Mouse (Mus musculus) retina, embryonic 14.5 days (tissue): ENCODE data around the gene Ercc1.
A peak's percentile ranks its signal among the peaks of the same experiment; 100 is the strongest.

Experiments used
- DNase-seq: peaks from one replicate; pipeline ENCODE4 v3.0.0-alpha.2; 2015; ENCODE audit warnings: low spot score

Gene Ercc1

GRCm38 (mm10) chr7:19309278-19309883 is 35.2 kb upstream of the Ercc1 start:
- DNase-seq, result no peak

GRCm38 (mm10) chr7:19309884-19310641 is 34.5 kb upstream of the Ercc1 start, which contains the start of gene Fosb:
Gene Fosb, minus strand, starts transcription at chr7:19310051.
- peak; percentile 99 for DNase-seq

GRCm38 (mm10) chr7:19311991-19312390 is 32.6 kb upstream of the Ercc1 start:
- DNase-seq, result no peak

DNA sequence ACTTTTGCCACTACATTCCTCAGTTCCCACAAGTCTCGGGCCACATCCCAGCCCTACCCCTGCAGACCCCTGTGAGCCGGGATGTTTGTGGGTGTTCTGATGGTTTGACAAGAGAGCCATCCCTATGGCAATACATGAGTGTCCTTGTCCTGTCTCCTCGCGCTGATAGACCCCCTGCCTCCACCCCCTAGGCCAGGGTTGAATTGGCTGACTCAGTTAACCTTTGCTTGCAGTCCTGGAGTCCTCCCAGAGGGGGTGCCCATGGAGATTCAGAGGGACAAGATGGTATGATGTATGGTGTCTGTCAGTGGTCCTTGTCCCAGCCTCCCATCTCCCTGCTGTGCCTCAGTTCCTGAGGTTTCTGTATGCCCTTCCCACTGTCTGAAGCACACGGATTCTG is 30.5 kb upstream of the Ercc1 start:
- no peak for DNase-seq

- no peak for DNase-seq
Observed at GRCm38 (mm10) chr7:19316451-19317161, 28.0 kb upstream of the Ercc1 start.

DNA sequence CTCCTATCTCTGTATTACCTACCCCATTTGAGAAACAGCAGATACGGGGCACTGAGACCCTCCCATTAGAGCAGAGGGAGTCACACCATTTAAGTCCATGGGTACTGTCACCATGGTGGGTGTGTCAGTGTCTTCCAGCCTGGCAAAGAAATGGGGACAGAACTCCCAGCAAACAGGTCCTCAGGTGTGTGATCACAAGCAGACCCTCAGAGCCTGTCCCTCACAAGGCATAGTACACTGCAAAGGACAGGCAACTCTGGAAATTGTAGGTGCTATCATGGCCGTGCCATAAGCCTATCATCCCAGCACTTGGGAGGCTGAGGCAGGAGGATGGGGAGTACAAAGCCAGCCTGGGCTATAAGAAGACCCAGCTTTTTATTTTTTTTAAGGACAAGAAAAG is 26.4 kb upstream of the Ercc1 start:
- DNase-seq, result no peak

GRCm38 (mm10) chr7:19318676-19319075 is 25.9 kb upstream of the Ercc1 start:
- DNase-seq, result no peak

- DNase-seq, result peak; percentile 44
Observed at GRCm38 (mm10) chr7:19319458-19319857, 25.1 kb upstream of the Ercc1 start.

DNA sequence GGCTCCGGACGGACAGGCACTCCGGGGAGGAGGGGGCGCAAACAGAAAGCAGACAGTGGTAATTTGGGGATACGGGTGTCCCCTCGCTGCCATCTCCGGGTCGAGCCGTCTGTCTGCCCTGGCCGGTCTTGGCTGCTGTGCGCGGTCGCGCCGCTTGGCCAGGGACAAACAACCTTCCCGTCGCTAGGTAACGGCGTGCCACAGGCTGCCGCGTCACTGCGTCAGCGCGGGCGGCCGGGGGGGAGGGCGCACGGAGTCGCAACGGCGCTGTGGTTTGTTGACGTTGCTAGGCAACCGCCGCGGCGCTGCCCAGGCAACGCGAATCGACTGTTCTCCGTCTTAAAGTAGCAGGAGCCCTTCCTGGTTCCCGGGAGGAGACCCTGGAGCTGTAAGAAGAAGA is 24.7 kb upstream of the Ercc1 start:
- DNase-seq, result peak; percentile 99

GRCm38 (mm10) chr7:19320637-19321036 is 23.9 kb upstream of the Ercc1 start:
- no peak for DNase-seq

DNA sequence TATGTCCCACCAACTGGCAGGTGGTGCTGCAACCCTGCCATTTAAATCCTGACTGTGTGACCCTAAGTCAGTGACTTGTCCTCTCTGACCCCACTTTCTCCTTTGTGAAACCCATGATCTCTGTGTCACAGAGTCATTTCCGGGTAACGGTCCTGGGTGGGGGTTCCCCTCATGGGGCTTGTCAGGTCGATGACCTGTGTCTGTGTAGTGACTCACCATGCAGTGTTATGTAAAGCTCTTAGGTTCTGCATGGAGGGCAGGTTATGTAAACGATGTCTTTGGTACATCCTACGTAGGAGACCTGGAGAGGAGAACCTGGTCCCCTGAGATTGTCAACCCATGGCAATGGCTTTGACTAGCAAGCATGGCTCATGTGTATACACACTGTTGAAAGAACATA is 23.1 kb upstream of the Ercc1 start:
- DNase-seq, result no peak

GRCm38 (mm10) chr7:19322489-19322888 is 22.1 kb upstream of the Ercc1 start:
- no peak for DNase-seq

- no peak for DNase-seq
Observed at GRCm38 (mm10) chr7:19324221-19324620, 20.4 kb upstream of the Ercc1 start.

- no peak for DNase-seq
Observed at GRCm38 (mm10) chr7:19325262-19326199, 19.0 kb upstream of the Ercc1 start.

- DNase-seq, result peak; percentile 92
Observed at GRCm38 (mm10) chr7:19326359-19326758, 18.2 kb upstream of the Ercc1 start.

DNA sequence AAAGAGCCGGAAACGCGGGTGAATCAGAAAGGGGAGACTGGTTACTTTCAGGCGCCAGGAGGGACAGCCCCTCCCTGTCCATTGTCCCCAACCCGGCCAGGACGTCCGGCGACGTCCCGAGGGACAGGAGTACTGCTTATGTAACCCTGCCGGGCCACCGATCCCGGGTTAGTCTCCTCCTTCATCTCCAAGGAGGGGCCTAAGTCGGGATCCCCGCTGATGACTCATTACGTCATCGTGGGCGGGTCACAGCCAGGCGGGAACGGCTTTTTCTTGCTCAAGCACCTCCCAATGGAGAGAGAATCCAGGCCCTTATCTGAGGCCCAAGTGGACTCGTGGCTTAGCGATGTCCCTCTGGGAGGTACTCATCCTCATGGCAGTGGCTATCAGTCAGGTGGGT is 17.4 kb upstream of the Ercc1 start:
- DNase-seq, result peak; percentile 91

DNA sequence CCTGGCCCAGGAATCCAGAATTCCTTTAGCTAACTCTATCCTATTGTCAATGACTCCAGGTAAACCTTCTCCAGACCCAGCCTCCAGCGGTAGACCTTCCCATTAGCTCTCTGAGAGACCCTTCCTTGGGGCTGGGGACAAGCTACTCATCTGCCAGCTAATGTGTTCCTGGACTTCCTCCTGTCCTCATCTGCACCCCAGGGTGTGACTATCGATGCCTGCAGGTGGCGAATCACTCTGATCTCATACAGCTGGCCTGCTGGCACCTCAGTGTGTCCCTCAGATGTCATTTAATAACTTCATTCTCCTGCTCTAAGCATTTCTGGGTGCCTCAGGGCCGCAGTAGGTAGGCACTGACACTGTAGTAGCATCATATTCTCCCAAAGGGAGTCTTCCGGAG is 16.8 kb upstream of the Ercc1 start:
- DNase-seq, result no peak

GRCm38 (mm10) chr7:19328425-19328824 is 16.2 kb upstream of the Ercc1 start:
- DNase-seq, result peak; percentile 41

GRCm38 (mm10) chr7:19331910-19332309 is 12.7 kb upstream of the Ercc1 start:
- no peak for DNase-seq

DNA sequence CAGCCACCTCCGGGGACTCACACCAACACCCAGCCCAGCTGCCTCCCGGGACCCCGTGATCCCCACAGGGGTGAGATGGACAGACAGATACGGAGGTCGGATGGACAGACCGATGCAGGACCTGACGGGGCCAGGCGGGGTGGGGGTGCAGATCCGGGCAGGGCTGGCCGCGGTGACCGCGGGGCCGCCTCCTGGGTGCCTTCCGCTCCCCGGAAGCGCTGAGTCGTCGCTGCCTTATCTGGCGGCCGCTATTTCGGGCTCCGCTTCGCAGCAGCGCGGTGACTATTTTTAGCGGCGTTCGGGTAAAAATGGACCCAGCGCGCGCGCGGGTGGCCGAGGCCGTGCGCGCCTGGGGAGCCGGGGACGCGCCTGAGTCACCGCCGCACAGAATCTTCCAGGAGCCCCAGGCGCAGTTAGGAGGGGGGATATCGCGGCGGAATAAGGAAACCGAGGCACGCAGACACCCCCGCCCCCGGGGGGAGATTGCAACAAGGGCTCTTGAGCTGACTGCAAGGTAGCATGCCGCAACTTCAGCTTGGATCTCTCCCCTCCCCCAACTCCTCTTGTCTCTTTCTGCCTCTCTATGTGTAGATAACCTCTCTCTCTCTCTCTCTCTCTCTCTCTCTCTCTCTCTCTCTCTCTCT is 11.7 kb upstream of the Ercc1 start:
- DNase-seq, result peak; percentile 61

DNA sequence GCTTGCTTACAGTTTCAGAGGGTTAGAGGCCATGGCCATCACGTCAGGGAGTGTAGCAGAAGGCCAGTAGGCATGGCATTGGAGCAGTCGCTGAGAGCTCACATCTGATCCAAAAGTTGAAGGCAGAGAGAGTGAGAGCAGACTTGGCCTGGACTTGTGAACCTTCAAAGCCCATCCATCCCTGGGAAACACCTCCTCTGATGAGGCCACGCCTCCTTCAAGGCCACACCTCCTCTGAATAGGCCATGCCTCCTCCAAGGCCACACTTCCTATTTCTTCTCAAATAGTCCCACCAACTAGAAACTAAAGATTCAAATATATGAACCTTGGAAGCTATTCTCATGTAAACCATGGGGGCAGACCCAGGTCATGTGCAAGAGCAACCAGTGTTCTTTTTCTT is 9.0 kb upstream of the Ercc1 start:
- DNase-seq, result no peak
